Mouse (Mus musculus) granulocyte monocyte progenitor cell, adult 5-6 weeks (primary cell): ENCODE data around the gene Cdc42bpa. TPM values are rescaled to one million over a fixed set of nuclear protein-coding genes. Genes with fewer than 3 reads are reported as not detected.
"Not testable (repeated sequence)": the region's sequence is repeated elsewhere in the genome, so short reads cannot be mapped to it uniquely, and the experiment has no call there.

Experiments
- ATAC-seq: replicated peaks from 2 replicates; pipeline ENCODE4 v1.8.0; 2016; ENCODE audit warnings: mild to moderate bottlenecking, moderate TSS enrichment, inconsistent platforms; ENCODE audit not compliant: poor library complexity, severe bottlenecking
- total RNA-seq, 2 experiments: library from RNA; stranded (forward) in 1 of 2; stranded (reverse) in 1 of 2; fragments of 200-712, 200-1000 nt in 1 of 2; fragments of >200 nt in 1 of 2; fragmentation: Nextera tagmentation in 1 of 2; gene quantifications; 2 replicates each; pipeline ENCODE4 v1.2.3; 2014 to 2017

Cdc42bpa gene
- total RNA-seq, 2 experiments from 2014 or later, result 5.5 to 9.3 TPM

GRCm38 (mm10) chr1:180029863-180030262 lies 69.6 kb downstream of the Cdc42bpa start:
- ATAC-seq, result not testable (repeated sequence)

- ATAC-seq, result no peak
Measured at GRCm38 (mm10) chr1:180030631-180031365, 70.5 kb downstream of the Cdc42bpa start.

GRCm38 (mm10) chr1:180031705-180032548 lies 71.7 kb downstream of the Cdc42bpa start:
- ATAC-seq, result no peak

GRCm38 (mm10) chr1:180037461-180037860 lies 77.2 kb downstream of the Cdc42bpa start:
- no peak for ATAC-seq

- no peak for ATAC-seq
Measured at GRCm38 (mm10) chr1:180044160-180044559, 83.9 kb downstream of the Cdc42bpa start.

GRCm38 (mm10) chr1:180045172-180045571 lies 84.9 kb downstream of the Cdc42bpa start:
- no peak for ATAC-seq

GRCm38 (mm10) chr1:180089176-180089575 lies 128.9 kb downstream of the Cdc42bpa start:
- no peak for ATAC-seq

- ATAC-seq, result no peak
Measured at GRCm38 (mm10) chr1:180098426-180098825, 138.2 kb downstream of the Cdc42bpa start.

GRCm38 (mm10) chr1:180104567-180104966 lies 144.3 kb downstream of the Cdc42bpa start:
- no peak for ATAC-seq

GRCm38 (mm10) chr1:180109050-180109449 lies 148.8 kb downstream of the Cdc42bpa start:
- peak; percentile 97 for ATAC-seq

- peak; percentile 59 for ATAC-seq
Measured at GRCm38 (mm10) chr1:180116525-180116924, 156.3 kb downstream of the Cdc42bpa start.

- ATAC-seq, result no peak
Measured at GRCm38 (mm10) chr1:180118233-180118632, 158.0 kb downstream of the Cdc42bpa start.

GRCm38 (mm10) chr1:180128077-180128792 lies 168.0 kb downstream of the Cdc42bpa start:
- no peak for ATAC-seq

GRCm38 (mm10) chr1:180131402-180131801 lies 171.1 kb downstream of the Cdc42bpa start:
- ATAC-seq, result no peak

- ATAC-seq, result no peak
Measured at GRCm38 (mm10) chr1:180132187-180132586, 171.9 kb downstream of the Cdc42bpa start.

- ATAC-seq, result no peak
Measured at GRCm38 (mm10) chr1:180139158-180139557, 178.9 kb downstream of the Cdc42bpa start.

- no peak for ATAC-seq
Measured at GRCm38 (mm10) chr1:180140970-180141369, 180.7 kb downstream of the Cdc42bpa start.

GRCm38 (mm10) chr1:180148036-180148435 lies 187.8 kb downstream of the Cdc42bpa start:
- ATAC-seq, result peak; percentile 67

GRCm38 (mm10) chr1:180148563-180148962 lies 188.3 kb downstream of the Cdc42bpa start:
- ATAC-seq, result no peak

- no peak for ATAC-seq
Measured at GRCm38 (mm10) chr1:180151191-180151590, 190.9 kb downstream of the Cdc42bpa start.

GRCm38 (mm10) chr1:180158648-180159047 lies 198.4 kb downstream of the Cdc42bpa start:
- no peak for ATAC-seq
